Mouse (Mus musculus) ovary, postnatal 36 days (tissue): Measurements from ENCODE around the gene Vash2.

ENCODE experiments used
- DNase-seq: peaks from one replicate; pipeline ENCODE4 v3.0.0; 2022; ENCODE audit warnings: low spot score, mixed read lengths

The Vash2 gene

GRCm38 (mm10) chr1:190976887-190977573 is 2.1 kb downstream of the Vash2 start:
- no peak for DNase-seq

GRCm38 (mm10) chr1:190974833-190975232 is 4.3 kb downstream of the Vash2 start:
- DNase-seq, result no peak

GRCm38 (mm10) chr1:190974191-190974590 is 4.9 kb downstream of the Vash2 start:
- no peak for DNase-seq

DNA sequence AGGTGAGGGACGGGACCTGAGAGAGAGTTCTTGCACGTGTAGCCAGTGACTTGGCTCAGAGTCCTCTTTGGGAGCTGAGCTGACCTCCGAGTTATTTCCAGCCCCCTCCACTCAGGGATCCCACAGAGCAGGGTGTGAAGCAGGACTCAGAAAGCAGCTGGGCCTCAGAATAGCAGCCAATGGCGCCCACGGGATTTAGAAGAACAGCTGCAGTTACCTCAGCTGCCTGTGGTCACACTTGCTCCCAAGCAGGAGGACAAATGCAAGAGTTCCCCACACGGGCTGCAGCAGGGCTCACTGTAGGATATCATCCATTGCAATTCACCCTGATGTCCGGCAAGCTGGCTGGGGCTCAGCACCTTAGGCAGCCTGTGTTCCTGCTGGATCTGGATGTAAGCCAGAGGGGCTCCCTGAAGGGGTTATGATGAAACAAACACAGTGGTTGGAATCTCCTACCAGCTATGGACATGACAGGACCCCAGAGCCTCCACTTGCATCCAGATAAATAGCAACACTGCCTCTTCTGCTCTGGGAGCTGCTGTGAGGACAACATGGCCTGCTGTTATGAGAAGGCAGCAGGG is 6.4 kb downstream of the Vash2 start:
- no peak for DNase-seq

- DNase-seq, result no peak
These were observed 7.1 kb downstream of the Vash2 start for GRCm38 (mm10) chr1:190971708-190972610.

DNA sequence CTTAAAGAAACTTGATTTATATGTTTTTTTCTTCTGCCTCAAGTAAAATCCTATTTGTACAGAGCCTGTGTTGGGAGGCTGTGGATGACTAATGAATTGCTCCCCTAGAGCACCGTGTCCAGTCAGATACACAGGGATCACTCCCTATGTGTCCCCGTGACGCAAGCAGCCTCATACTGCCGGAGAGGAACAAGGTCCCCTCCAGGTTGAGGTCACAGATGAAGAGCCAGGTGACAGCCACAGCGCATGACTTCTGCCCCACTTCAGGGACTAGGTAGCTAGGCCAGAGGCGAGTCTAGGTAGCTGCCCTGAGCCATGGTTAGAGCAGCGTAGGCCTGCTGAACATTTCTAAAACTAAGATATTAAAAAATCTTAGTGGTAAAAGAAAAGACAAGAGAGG is 11.1 kb downstream of the Vash2 start:
- no peak for DNase-seq

GRCm38 (mm10) chr1:190964992-190965780 is 13.9 kb downstream of the Vash2 start:
- no peak for DNase-seq

DNA sequence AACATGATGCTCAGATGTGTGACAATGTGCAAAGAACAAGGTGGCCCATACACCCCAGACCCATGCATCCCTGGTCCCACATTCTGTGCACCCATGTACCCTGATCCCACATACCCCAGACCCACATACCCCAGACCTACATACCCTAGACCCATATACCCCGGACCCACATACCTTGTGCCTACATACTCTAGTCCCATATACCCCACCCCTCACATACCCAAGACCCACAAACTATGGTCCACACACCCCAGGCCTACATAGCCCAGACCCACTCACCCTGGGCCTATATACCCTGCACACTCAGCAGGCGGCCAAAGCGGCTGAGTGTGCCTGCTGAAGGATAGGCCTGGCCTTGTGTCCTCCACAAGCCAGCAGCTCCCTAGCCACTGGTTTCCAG is 16.3 kb downstream of the Vash2 start:
- no peak for DNase-seq

DNA sequence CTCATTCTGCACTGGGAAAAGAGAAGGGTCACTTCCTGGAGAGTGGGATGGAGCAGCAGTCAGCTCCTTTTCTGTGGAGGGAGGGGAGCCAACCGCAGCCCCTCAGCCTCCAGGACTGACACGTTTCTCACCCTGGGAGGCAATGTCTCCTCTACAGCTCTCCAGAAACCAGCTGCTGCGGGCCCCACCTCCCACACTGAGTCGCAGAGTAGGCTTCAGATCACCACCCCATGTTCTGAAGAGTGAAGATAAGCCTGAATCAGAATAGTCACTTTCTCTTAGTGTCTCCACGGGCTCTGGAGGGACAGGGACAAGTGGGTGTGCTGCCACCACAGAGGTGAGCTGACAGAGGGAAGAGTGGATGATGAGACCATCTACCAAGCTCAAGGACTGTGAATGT is 20.3 kb downstream of the Vash2 start:
- no peak for DNase-seq

DNA sequence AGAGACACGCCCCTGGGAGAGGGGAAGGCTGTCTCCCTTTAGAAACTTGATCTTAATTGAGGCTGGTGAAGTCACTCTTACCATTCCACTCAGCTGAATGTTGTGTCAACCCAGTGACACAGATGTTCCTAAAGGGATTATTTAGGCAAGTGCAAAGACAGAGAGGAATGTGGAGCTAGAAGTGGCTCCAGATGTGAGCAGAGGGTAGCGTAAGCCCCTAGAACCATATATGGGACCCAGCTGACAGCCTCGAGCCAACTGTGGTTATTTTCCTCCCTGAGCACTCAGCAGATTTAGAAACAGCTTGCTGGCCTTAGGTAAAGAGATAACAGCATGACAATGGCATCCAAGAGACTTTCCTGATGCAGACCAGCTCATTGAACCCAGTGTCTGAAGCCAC is 26.1 kb downstream of the Vash2 start:
- no peak for DNase-seq

DNA sequence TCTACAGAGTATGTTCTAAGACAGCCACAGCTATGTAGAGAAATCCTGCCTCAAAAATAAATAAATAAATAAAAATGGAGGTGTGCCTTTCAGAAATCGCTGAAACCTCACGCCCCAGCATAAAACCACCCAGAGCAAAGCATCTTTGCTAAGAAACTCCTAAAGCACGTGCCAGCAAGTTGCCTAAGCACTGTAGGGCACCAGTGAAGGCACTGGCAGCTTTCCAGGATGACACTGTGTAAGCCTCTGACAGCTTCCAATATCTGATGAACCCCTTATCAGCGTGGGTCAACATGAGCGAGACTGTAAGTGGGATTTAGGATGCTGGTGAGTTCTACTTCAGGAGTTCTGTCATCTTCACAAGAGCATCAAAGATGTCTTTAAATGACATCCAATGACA is 28.1 kb downstream of the Vash2 start:
- no peak for DNase-seq

DNA sequence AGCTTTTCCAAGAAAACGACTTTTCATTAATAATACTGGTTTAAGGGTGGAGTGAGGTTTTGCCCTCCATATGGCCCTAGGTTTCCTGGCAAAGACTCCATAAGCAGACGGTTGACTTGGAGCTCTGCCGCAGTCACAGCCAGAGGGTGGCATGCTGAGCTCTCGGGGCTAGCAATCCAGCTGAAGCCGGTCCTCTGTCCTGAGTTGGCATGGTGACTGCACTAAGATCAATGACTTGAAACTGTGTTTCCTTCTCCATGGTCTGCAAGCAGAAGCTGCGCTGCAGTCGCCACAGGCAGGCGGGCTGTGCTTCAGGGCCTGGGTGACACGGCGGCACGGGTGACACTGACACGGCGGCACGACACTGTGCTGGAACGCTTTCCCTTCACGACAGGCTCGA is 30.2 kb downstream of the Vash2 start:
- DNase-seq, result no peak

- peak; percentile 31 for DNase-seq
These were observed 30.7 kb downstream of the Vash2 start for GRCm38 (mm10) chr1:190948439-190948838.

GRCm38 (mm10) chr1:190947986-190948385 is 31.1 kb downstream of the Vash2 start:
- DNase-seq, result no peak

- peak; percentile 62 for DNase-seq
These were observed 34.9 kb downstream of the Vash2 start for GRCm38 (mm10) chr1:190944109-190944760.

GRCm38 (mm10) chr1:190939803-190940202 is 39.3 kb downstream of the Vash2 start:
- no peak for DNase-seq

DNA sequence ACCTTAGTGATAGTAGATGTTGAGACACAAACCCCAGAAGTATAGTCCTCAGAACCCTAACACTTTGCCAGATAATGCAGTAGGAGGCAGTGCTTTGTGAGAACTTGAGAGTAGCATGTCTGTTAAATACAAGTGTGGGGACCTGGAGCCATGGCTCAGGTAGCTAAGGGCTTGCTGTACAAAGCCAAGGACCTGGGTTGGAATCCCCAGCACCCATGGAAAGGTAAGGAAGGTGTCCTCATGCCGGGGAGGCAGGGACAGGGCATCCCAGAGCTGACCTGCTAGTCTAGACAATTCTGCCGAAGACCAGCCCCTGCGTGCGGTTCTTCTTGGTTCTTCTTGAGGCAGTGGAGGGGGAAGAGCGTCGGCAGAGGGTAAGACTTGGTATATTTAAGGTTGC is 48.9 kb downstream of the Vash2 start:
- no peak for DNase-seq

GRCm38 (mm10) chr1:190929010-190929695 is 49.9 kb downstream of the Vash2 start:
- DNase-seq, result no peak

DNA sequence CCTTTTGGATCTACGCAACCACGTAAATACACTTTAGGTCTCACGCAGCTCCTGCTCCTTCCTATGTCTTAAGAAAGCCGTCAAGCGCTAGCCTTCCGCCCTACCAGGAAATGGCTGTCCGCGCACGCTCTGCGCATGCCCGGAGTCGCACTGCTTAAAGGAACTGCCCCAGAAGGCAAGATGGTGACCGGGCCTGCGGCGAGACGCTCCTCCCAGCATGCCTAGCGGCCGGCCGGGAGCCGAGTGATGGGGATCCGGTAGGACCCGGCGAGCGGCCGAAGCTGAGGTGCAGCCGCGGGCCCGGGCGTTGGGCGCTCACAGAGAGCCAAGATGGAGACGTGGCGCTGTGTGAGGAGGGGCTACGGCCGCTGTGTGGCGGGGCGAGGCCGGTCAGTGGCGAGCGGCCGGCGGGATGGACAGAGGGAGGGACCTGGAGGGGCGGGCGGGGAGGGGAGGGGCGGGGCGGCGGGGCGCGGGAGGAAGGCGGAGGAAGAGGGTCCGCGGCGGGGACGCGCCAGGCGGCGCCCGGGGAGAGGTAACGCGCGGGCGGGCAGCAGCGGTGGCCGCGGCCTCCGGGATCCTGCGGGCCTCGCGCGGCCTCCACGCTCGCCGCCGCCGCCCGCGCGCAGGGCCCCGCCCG is 50.6 kb downstream of the Vash2 start:
- DNase-seq, result peak; percentile 97

DNA sequence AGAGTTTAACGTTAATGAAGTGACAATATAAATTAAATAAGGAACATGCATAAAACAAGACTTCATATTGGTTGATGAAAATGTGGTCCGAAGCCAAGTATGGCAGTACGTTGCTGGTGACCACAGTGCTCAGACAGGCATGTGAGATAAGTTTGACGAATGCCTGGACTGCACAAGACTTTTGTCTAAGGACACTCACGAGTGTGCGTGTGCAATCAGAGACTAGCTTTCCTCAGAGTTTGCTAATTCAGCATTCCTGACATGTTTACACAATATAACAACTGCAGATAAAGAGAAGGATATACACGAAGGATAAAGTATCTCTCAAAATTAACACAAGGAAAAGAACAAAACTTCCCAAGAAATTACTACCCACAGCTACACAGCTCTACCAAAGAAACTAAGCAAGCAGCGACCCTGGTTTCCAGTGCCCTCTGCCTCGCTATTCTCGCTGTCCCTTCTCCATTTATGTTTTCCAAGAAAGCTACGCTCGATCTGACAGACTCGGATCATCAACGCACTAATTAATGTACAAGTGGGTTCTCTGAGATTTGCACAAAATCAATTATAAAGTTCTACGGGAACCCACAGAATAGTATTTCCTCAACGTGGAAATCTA is 51.2 kb downstream of the Vash2 start:
- no peak for DNase-seq
